Mouse (Mus musculus) limb, embryonic 12.5 days (tissue): ENCODE measurements around the gene Mcts2. TPM values are rescaled to one million over a fixed set of nuclear protein-coding genes. Genes with fewer than 3 reads are reported as not detected.

Source experiments
- ATAC-seq: fragments of 200-750 bp; cut with Nextera tagmentation; 2 replicates; pipeline ENCODE4 v1.8.0; 2017; ENCODE audit warnings: low read depth, moderate TSS enrichment; ENCODE audit not compliant: insufficient number of reproducible peaks, insufficient read depth, low FRiP score, low TSS enrichment
- H3K27ac ChIP-seq: fragments of 300-500 bp; sonication (generic); 2 replicates; pipeline ENCODE4 v1.5.1; 2016; ENCODE audit warnings: mild to moderate bottlenecking, moderate library complexity
- H3K27me3 ChIP-seq: fragments of 300-500 bp; sonication (generic); 2 replicates; pipeline ENCODE4 v1.6.1; 2016; ENCODE audit warnings: mild to moderate bottlenecking, moderate library complexity
- H3K36me3 ChIP-seq: fragments of 300-500 bp; sonication (generic); 2 replicates; pipeline ENCODE4 v1.6.1; 2016; ENCODE audit warnings: mild to moderate bottlenecking, moderate library complexity
- H3K4me1 ChIP-seq: fragments of 300-500 bp; sonication (generic); replicated peaks from 2 replicates; pipeline ENCODE4 v1.6.1; 2016
- H3K4me2 ChIP-seq: fragments of 300-500 bp; sonication (generic); 2 replicates; pipeline ENCODE4 v1.6.1; 2016; ENCODE audit warnings: mild to moderate bottlenecking, moderate library complexity
- H3K4me3 ChIP-seq: fragments of 300-500 bp; sonication (generic); replicated peaks from 2 replicates; pipeline ENCODE4 v1.5.1; 2016; ENCODE audit warnings: mild to moderate bottlenecking
- H3K9ac ChIP-seq: fragments of 300-500 bp; sonication (generic); replicated peaks from 2 replicates; pipeline ENCODE4 v1.6.1; 2016; ENCODE audit warnings: mild to moderate bottlenecking, moderate library complexity
- H3K9me3 ChIP-seq: fragments of 300-500 bp; sonication (generic); 2 replicates; pipeline ENCODE4 v1.6.1; 2016; ENCODE audit warnings: mild to moderate bottlenecking, moderate library complexity
- WGBS: fragments of 180-500 bp; shearing (Covaris S2); methylation state at CpG from one replicate; pipeline ENCODE4 v1.1.7; 2016; 5-methylcytosine and 5-hydroxymethylcytosine counted together
- polyA plus RNA-seq: library from polyadenylated mRNA; unstranded; fragments of >200 nt; fragmentation: Nextera tagmentation; extraction: Ambion mirVana; gene quantifications from 2 replicates; pipeline ENCODE4 v1.2.1, GENCODE M21; 2016

The Mcts2 gene
- polyA plus RNA-seq, 1 experiment from 2014 or later: 39.2 TPM

DNA sequence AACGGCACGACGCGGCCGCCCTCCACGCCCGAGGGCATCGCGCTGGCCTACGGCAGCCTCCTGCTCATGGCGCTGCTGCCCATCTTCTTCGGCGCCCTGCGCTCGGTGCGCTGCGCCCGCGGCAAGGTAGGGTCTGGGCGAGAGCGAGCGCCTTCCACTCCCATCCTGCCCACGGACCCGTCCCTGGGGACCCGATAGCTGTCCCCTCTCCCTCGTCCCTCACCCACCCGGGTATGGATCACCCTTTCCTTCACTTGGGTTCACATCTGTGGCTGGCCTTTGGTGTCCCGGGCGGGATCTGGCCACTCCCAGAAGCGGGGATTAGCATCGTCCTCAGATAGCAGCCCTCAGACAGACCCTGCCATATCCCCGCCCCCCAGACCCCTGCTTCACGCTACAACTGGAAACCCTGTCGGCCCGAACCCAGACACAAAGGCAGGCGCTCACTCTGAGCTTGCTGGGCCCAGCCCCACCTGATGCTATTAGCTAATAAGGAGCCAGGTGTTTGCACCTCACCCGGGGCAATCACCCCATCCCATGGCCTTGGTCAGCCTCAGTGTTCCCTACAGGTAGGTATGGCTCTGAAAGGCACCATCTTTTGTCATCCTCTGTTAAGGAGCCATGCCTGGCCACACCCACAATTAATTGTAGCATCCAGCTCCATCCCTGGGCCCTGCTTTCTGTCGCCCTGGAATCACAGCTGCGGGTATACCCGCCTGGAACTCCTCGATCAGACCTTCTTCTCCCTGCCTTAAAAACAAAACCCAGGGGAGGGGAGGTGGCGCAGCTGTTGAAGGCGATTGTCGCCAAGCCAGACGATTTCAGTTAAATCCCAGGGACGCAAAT lies 17.0 kb upstream of the Mcts2 start:
- under 1% methylated on average over 44 of the region's 46 CpGs for WGBS
- Histone ChIP-seq H3K9me3 (no peaks in the 10 kb centered on the region), H3K36me3 (peaks cover 31% of the 10 kb centered on the region), H3K27ac (peak overlapping the region; percentile 96), H3K9ac (peak overlapping the region; percentile 95), H3K4me1 (peaks cover 37% of the 10 kb centered on the region), H3K27me3 (no peaks in the 10 kb centered on the region), H3K4me2 (peak overlapping the region; percentile 85), H3K4me3 (peak overlapping the region; percentile 88)
- ATAC-seq: peak; percentile 52

DNA sequence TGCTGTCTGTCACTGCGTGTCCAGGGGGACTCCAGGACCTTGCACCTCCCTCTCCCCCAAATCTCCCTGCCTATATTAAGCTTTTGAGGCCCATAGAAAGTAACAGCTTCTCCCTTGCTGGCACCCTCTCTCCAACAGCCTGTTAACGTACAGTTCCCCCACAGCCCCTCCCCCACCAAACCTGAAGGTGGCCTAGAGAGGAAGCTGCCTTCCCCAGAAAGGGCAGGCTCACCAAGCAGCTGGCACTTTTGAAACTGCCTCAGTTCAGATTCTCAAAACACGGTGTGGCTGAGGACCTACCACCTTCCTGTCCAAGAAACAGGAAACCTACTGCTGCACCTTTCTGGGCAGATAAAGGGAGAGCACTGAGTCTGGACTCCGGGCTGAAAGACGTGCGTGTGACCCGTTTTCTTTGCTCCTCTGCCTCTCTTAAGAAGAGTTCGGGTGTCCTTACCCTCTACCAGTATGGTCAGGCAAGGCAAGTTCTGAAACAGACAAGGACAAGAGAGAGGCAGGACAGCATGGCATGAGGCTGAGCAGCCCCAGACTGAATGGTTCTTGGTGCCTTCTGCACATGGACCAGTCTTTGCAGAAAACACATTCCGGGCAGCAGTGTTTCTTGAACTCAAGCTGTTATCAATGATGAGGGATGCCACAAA lies 15.7 kb upstream of the Mcts2 start:
- Histone ChIP-seq H3K9me3 (no peaks in the 10 kb centered on the region), H3K4me3 (peak overlapping the region; percentile 88), H3K4me1 (peaks cover 48% of the 10 kb centered on the region), H3K27ac (peak overlapping the region; percentile 96), H3K36me3 (peaks cover 43% of the 10 kb centered on the region), H3K27me3 (no peaks in the 10 kb centered on the region), H3K9ac (peak overlapping the region; percentile 95), H3K4me2 (peak overlapping the region; percentile 85)
- no peak for ATAC-seq
- 61% methylated on average over 9 of the region's 9 CpGs for WGBS

DNA sequence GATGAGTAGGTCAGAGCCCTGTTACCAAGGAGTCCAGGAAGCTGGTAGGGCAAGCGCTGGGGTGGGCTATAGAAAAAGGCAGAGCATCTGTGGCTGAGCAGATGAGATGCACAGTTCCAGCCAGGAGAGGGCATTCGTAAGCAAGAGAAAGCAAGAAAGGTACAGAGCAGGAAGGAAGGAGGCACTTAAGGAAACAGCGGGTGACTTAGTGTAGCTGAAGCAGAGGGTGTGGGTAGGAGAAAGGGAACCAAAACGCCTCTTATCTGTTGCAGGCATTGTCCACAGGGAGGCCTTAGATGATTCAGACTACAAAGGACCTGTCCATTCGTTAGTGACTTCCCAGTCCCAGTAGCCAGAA lies 15.2 kb upstream of the Mcts2 start:
- no peak for ATAC-seq
- no peaks in the 10 kb centered on the region for H3K9me3 ChIP-seq
- H3K4me3 ChIP-seq: peak overlapping the region; percentile 88
- no peaks in the 10 kb centered on the region for H3K27me3 ChIP-seq
- H3K36me3 ChIP-seq: peaks cover 48% of the 10 kb centered on the region
- no peak overlapping the region; the same call in 1 of the 2 replicates for H3K27ac ChIP-seq
- H3K4me1 ChIP-seq: peaks cover 50% of the 10 kb centered on the region
- peak overlapping the region; percentile 95; the same call in 1 of the 2 replicates for H3K9ac ChIP-seq
- 41% methylated on average over 5 of the region's 5 CpGs for WGBS
- H3K4me2 ChIP-seq: peak overlapping the region; percentile 85

DNA sequence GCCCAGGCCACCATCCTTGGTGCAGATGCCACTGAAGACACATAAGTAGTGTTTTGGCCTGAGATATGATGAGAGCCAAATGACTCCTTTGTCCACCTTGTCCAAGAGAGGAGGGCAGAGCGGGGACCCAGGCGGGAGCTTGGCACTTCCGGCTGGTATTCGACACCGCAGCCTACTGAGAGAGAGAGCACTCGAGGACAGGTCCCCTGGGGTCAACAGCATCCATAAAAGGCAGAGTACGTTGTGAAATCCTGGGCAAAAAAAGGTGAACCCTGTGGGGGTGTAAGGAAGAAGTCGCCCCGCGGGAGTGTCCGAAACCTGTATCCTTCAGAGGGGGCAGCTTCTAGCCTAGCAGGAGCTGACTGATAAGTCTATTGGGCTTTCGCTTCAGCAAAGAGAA lies 14.7 kb upstream of the Mcts2 start:
- peaks cover 50% of the 10 kb centered on the region for H3K4me1 ChIP-seq
- no peaks in the 10 kb centered on the region for H3K27me3 ChIP-seq
- peak overlapping the region; percentile 88; the same call in 1 of the 2 replicates for H3K4me3 ChIP-seq
- H3K9me3 ChIP-seq: no peaks in the 10 kb centered on the region
- peaks cover 54% of the 10 kb centered on the region for H3K36me3 ChIP-seq
- H3K27ac ChIP-seq: no peak overlapping the region
- H3K4me2 ChIP-seq: peak overlapping the region; percentile 85
- 81% methylated on average over 12 of the region's 12 CpGs for WGBS
- ATAC-seq: no peak
- peak overlapping the region; percentile 95 for H3K9ac ChIP-seq

DNA sequence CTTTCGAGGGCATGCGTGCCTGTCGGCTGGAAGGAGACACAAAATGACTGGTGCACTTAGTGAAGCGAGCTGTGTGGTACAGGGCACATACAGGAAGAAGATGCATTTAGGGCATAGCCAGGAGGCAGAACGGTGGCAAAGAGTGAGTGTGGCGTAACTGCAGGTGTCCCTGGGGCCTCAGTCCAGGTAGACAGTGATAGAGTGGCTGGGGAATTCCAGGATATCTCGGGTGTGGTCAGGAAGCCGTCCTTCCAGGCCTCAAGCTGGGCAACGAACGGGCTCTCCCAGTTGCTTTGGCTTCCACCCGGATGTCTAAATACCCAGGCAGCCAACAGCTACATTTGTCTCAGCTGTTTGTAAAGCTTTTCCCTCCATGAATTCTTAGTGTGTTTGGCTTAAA lies 12.7 kb upstream of the Mcts2 start:
- H3K27ac ChIP-seq: peak overlapping the region; percentile 66; the same call in 1 of the 2 replicates
- no peaks in the 10 kb centered on the region for H3K27me3 ChIP-seq
- no peak overlapping the region for H3K4me2 ChIP-seq
- 86% methylated on average over 11 of the region's 11 CpGs for WGBS
- H3K9ac ChIP-seq: 0 out of 2 replicates have a peak overlapping the region, but pooled peaks have one; percentile 23
- ATAC-seq: no peak
- no peak overlapping the region for H3K4me3 ChIP-seq
- no peaks in the 10 kb centered on the region for H3K9me3 ChIP-seq
- H3K4me1 ChIP-seq: peaks cover 50% of the 10 kb centered on the region
- peaks cover 72% of the 10 kb centered on the region for H3K36me3 ChIP-seq

DNA sequence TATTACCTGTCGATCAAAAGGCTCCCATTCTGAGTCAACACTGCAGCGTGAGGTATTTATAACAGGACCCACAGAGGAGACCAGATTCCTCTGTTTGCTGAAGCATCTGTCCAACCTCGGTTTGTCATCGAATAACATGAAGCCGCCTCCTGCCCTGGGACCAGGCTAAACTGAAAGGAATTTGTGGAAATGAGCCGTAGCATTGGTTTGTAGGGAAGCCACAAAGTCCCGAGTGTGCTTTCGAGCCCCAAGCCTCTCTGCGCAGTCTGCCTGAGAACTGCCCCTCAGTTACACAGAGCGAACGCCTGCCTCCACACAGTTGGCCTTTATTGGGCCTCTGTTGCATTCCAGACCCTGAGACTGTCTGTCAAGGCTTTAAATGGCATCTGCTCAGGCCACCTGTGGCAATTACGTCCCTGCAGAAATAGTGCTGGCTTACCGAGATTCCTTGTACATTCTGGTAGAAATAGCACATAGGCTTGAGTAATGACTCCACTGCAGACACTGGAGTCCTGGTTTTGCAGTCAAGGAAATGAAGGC lies 11.5 kb upstream of the Mcts2 start:
- peaks cover 84% of the 10 kb centered on the region for H3K36me3 ChIP-seq
- no peaks in the 10 kb centered on the region for H3K9me3 ChIP-seq
- no peak overlapping the region for H3K4me2 ChIP-seq
- no peaks in the 10 kb centered on the region for H3K27me3 ChIP-seq
- no peak overlapping the region for H3K9ac ChIP-seq
- peak overlapping the region; percentile 66; the same call in 1 of the 2 replicates for H3K27ac ChIP-seq
- ATAC-seq: 0 out of 2 replicates have a peak, but pooled peaks have one; percentile 34
- peaks cover 50% of the 10 kb centered on the region for H3K4me1 ChIP-seq
- no peak overlapping the region for H3K4me3 ChIP-seq
- WGBS: 62% methylated on average over 13 of the region's 13 CpGs

DNA sequence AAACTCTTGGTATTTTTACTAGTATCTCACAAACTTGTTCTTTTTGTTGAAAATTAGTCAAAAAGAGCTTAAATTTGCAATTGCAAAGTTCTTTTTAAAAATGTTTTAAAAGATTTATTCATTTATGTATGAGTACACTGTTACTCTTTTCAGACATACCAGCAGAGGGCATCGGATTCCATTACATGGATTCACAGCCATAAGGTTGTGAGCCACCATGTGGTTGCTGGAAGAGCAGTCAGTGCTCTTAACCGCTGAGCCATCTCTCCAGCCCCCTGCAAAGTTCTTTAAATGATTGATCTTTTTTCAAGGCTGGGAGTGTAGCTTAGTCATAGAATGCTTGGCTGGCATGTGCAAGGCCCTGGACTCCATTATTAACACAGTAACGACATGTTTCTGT lies 8.5 kb upstream of the Mcts2 start:
- H3K36me3 ChIP-seq: peaks cover 93% of the 10 kb centered on the region
- H3K4me3 ChIP-seq: no peak overlapping the region
- H3K27me3 ChIP-seq: no peaks in the 10 kb centered on the region
- H3K4me1 ChIP-seq: peaks cover 21% of the 10 kb centered on the region
- H3K9ac ChIP-seq: no peak overlapping the region
- H3K4me2 ChIP-seq: no peak overlapping the region
- no peaks in the 10 kb centered on the region for H3K9me3 ChIP-seq
- no peak overlapping the region for H3K27ac ChIP-seq
- WGBS: 76% methylated on average over 3 of the region's 3 CpGs
- no peak for ATAC-seq

DNA sequence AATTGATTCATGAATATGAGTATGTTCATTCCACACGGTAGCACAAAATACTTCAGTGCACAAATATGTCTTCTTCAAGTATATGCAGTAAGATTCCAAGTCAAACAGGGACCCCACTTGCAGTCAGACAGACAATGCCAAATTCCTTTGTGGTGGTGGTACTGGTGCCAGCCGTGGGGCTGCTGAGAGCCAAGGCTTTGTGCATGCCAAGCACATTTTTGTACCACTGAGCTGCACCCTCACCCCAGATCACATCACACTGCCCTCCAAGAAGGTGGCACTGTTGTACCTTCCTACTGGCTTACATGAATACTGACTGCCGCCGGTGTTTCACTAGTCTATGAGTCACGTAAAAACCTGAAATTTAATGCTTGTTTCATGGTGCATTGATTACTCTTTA lies 7.9 kb upstream of the Mcts2 start:
- Histone ChIP-seq H3K4me1 (peaks cover 18% of the 10 kb centered on the region), H3K9ac (no peak overlapping the region), H3K27me3 (no peaks in the 10 kb centered on the region), H3K27ac (no peak overlapping the region), H3K4me2 (no peak overlapping the region), H3K9me3 (no peaks in the 10 kb centered on the region), H3K4me3 (no peak overlapping the region), H3K36me3 (peaks cover 97% of the 10 kb centered on the region)
- 94% methylated on average over 5 of the region's 5 CpGs for WGBS
- no peak for ATAC-seq

DNA sequence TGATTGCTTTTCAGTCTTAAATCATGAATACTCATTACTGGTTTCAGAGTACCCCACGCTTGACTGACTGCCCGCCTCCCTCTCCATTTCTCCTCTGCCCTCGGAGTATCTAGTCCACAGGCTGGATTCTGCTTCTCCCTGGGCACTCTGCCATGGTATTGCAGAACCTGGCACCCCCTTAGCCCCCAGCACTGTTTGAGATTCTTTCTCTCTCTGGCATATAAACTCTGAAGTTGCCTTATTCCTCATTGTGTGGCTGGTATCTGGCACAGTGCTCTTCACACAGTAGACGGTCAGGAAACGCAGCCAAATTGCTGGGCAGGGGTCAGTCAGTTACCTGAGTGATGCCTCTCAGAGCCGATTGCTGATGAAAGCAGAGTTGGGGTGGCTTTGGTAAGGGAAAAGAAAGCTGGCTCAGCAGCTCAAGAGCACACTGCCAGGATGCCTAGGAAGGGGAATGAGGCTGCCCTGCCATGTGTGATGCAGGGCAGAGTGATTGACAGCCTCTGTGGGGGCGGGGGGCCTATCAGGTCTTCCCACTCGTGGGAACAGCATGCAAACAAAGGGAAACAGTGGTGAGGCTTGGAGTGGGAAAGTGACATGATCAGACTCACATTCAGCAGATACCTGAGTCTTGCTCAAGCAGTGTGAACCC lies 7.0 kb upstream of the Mcts2 start:
- Histone ChIP-seq H3K27ac (no peak overlapping the region), H3K4me1 (peaks cover 13% of the 10 kb centered on the region), H3K9ac (no peak overlapping the region), H3K36me3 (peaks cover 98% of the 10 kb centered on the region), H3K4me3 (no peak overlapping the region), H3K4me2 (no peak overlapping the region), H3K9me3 (no peaks in the 10 kb centered on the region), H3K27me3 (no peaks in the 10 kb centered on the region)
- 89% methylated on average over 8 of the region's 8 CpGs for WGBS
- no peak for ATAC-seq

DNA sequence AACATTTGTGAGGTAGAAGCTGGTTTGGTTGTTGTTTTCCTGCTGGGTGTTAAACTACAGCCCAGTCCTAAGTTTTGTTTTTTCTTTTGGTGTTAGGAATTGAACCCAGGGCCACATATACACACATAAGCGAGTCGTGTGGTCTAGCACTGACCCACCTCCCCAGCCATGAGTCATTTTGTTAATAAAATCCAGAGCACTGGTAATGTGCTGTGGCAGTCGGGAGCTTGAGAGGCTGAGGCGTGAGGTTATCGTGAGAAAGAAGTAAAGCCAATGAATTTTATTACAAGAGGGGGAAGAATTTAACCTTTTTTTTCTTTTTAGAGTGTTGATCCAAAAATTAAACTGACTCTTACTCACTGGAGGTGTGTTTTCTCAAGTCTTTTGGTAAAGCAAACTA lies 3.7 kb upstream of the Mcts2 start:
- Histone ChIP-seq H3K36me3 (peaks cover 98% of the 10 kb centered on the region), H3K9ac (no peak overlapping the region), H3K9me3 (peaks cover 17% of the 10 kb centered on the region; the same call in 1 of the 2 replicates), H3K4me2 (no peak overlapping the region), H3K27me3 (no peaks in the 10 kb centered on the region), H3K4me3 (no peak overlapping the region), H3K4me1 (peaks cover 10% of the 10 kb centered on the region; the same call in 1 of the 2 replicates), H3K27ac (no peak overlapping the region)
- ATAC-seq: no peak
- 78% methylated on average over 5 of the region's 5 CpGs for WGBS

DNA sequence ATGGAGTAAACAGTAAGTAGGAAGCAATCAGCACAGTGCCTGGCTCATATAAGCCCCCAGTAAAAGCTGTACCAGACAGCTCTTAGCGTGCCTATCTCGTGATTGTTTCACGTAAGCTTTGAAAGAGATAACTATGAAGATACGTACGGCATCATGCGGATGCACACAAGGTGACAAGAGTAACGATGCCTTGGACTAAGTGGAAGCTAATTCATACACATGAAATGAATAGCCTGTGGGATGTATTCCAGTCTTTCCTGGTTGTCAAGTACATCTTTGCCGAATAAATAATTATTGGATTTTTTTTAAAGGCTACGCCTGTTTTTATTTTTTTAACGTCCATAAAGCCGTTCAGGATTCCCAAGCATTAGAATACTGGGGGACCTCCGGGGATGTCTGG lies 436 bp upstream of the Mcts2 start:
- 61% methylated on average over 12 of the region's 12 CpGs for WGBS
- peak overlapping the region; percentile 66 for H3K4me2 ChIP-seq
- peak overlapping the region; percentile 45 for H3K4me3 ChIP-seq
- H3K9me3 ChIP-seq: peaks cover 17% of the 10 kb centered on the region; the same call in 1 of the 2 replicates
- H3K4me1 ChIP-seq: peaks cover 14% of the 10 kb centered on the region; the same call in 1 of the 2 replicates
- H3K9ac ChIP-seq: no peak overlapping the region
- H3K27me3 ChIP-seq: no peaks in the 10 kb centered on the region
- no peak; the same call in 1 of the 2 replicates for ATAC-seq
- 0 out of 2 replicates have a peak overlapping the region, but pooled peaks have one; percentile 35 for H3K27ac ChIP-seq
- H3K36me3 ChIP-seq: peaks cover 99% of the 10 kb centered on the region
